Mouse (Mus musculus) heart, embryonic 13.5 days (tissue): ENCODE data around the gene Tstd1. TPM values are rescaled to one million over a fixed set of nuclear protein-coding genes. Genes with fewer than 3 reads are reported as not detected.

Experiments used
- ATAC-seq: fragments of 200-750 bp; cut with Nextera tagmentation; 2 replicates; pipeline ENCODE4 v1.8.0; 2017; ENCODE audit warnings: moderate TSS enrichment; ENCODE audit not compliant: insufficient number of reproducible peaks, low FRiP score, low TSS enrichment; ENCODE audit errors: extremely low read depth
- H3K27ac ChIP-seq: fragments of 300-500 bp; sonication (generic); replicated peaks from 2 replicates; pipeline ENCODE4 v1.5.1; 2015; ENCODE audit warnings: moderate library complexity, mild to moderate bottlenecking, inconsistent platforms
- H3K27me3 ChIP-seq: fragments of 300-500 bp; sonication (generic); replicated peaks from 2 replicates; pipeline ENCODE4 v1.6.1; 2015; ENCODE audit warnings: mild to moderate bottlenecking, inconsistent platforms
- H3K36me3 ChIP-seq: fragments of 300-500 bp; sonication (generic); 2 replicates; pipeline ENCODE4 v1.6.1; 2015; ENCODE audit warnings: mild to moderate bottlenecking, inconsistent platforms
- H3K4me1 ChIP-seq: fragments of 300-500 bp; sonication (generic); 2 replicates; pipeline ENCODE4 v1.6.1; 2015; ENCODE audit warnings: inconsistent platforms
- H3K4me2 ChIP-seq: fragments of 300-500 bp; sonication (generic); 2 replicates; pipeline ENCODE4 v1.6.1; 2015; ENCODE audit warnings: inconsistent platforms, mild to moderate bottlenecking, moderate library complexity
- H3K4me3 ChIP-seq: fragments of 300-500 bp; sonication (generic); 2 replicates; pipeline ENCODE4 v1.5.1; 2015; ENCODE audit warnings: moderate library complexity, mild to moderate bottlenecking, inconsistent platforms
- H3K9ac ChIP-seq: fragments of 300-500 bp; sonication (generic); 2 replicates; pipeline ENCODE4 v1.6.1; 2015; ENCODE audit warnings: inconsistent platforms, mild to moderate bottlenecking, moderate library complexity
- H3K9me3 ChIP-seq: fragments of 300-500 bp; sonication (generic); 2 replicates; pipeline ENCODE4 v1.6.1; 2016; ENCODE audit warnings: inconsistent platforms
- WGBS: fragments of 180-500 bp; shearing (Covaris S2); methylation state at CpG from one replicate; pipeline ENCODE4 v1.1.7; 2015; ENCODE audit warnings: mixed read lengths; 5-methylcytosine and 5-hydroxymethylcytosine counted together
- polyA plus RNA-seq: library from polyadenylated mRNA; unstranded; fragments of >200 nt; fragmentation: Nextera tagmentation; extraction: Ambion mirVana; gene quantifications from 2 replicates; pipeline ENCODE4 v1.2.1, GENCODE M21; 2015

The Tstd1 gene
- polyA plus RNA-seq, 1 experiment from 2014 or later: 3.1 TPM

DNA sequence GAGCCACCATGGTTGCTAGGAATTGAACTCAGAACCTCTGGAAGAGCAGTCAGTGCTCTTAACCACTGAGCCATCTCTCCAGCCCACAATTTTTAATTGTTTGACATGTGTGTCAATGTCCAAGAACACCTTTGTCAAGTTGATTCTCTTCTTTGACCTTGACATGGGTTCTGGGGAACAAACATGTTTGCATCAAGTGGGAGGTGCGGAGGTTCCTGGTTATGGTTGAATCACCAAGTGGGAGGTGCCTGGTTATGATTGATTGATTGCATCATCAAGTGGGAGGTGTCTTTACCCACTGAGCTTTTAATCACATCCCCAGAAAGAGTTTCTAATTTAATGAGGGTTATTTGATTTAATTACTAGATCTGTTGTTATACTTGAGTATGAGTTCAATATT is 38.9 kb downstream of the Tstd1 start:
- ATAC-seq: no peak
- Histone ChIP-seq H3K4me3 (no peak overlapping the region), H3K27ac (no peak overlapping the region), H3K36me3 (peaks cover 24% of the 10 kb centered on the region), H3K9ac (no peak overlapping the region), H3K9me3 (no peaks in the 10 kb centered on the region), H3K27me3 (no peaks in the 10 kb centered on the region), H3K4me1 (peaks cover 14% of the 10 kb centered on the region), H3K4me2 (no peak overlapping the region)
- 86% methylated on average over 1 of the region's 1 CpGs for WGBS

DNA sequence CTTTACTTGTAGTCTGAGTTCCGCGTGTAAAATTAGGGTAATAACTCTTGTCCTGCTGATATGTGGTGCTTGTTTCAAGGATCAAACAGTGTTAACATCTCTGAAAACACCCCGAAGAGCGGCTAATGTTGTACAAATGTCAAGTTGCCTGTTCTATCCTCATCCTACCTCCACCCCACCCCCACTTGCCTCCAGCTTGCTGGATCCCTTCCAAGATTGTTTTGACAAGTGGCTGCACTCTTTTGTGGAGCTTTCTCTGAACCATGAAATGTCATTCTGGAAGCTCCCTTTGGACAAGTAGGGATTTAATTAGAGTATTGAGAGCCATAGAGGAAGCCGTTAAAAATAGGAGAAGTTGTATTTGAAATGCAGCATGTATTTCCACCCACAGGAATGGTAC is 41.1 kb downstream of the Tstd1 start:
- Histone ChIP-seq H3K36me3 (peaks cover 44% of the 10 kb centered on the region), H3K9me3 (no peaks in the 10 kb centered on the region), H3K4me2 (peak overlapping the region; percentile 6; the same call in 1 of the 2 replicates), H3K4me1 (peaks cover 14% of the 10 kb centered on the region), H3K9ac (no peak overlapping the region), H3K27ac (peak overlapping the region; percentile 17; the same call in 1 of the 2 replicates), H3K4me3 (no peak overlapping the region), H3K27me3 (no peaks in the 10 kb centered on the region)
- 46% methylated on average over 5 of the region's 5 CpGs for WGBS
- ATAC-seq: no peak

DNA sequence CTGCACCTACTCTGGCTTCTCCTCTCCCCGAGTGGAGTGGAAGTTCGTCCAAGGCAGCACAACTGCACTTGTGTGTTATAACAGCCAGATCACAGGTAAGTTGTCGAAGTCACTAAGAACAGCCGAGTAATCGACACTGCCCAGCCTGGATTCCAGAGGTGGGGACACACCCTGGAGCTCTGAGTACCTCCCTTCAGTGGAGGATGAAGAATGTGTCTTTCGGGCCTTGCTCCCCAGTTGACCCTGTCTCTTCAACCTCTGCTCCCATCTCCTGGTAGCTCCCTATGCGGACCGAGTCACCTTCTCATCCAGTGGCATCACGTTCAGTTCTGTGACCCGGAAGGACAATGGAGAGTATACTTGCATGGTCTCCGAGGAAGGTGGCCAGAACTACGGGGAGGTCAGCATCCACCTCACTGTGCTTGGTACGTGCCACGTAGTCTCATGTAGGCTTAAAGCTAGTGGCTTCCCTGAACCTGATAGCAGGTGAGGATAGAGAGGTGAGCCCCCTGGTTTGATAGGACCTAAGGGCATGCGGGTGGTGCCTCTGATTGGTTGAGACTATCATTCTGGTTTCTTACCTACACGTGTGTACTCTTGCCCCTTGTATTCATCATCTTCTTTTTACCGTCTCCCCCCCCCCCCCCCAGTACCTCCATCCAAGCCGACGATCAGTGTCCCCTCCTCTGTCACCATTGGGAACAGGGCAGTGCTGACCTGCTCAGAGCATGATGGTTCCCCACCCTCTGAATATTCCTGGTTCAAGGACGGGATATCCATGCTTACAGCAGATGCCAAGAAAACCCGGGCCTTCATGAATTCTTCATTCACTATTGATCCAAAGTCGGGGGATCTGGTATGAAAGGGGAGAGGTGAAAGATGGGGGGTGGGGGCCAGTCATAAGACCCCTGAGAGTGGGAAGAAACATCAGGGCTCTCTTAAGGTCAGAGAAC is 42.2 kb downstream of the Tstd1 start:
- Histone ChIP-seq H3K4me2 (no peak overlapping the region), H3K27ac (no peak overlapping the region), H3K36me3 (peaks cover 52% of the 10 kb centered on the region), H3K4me1 (peaks cover 14% of the 10 kb centered on the region), H3K4me3 (no peak overlapping the region), H3K27me3 (no peaks in the 10 kb centered on the region), H3K9ac (no peak overlapping the region), H3K9me3 (no peaks in the 10 kb centered on the region)
- no peak for ATAC-seq
- WGBS: 88% methylated on average over 22 of the region's 22 CpGs

DNA sequence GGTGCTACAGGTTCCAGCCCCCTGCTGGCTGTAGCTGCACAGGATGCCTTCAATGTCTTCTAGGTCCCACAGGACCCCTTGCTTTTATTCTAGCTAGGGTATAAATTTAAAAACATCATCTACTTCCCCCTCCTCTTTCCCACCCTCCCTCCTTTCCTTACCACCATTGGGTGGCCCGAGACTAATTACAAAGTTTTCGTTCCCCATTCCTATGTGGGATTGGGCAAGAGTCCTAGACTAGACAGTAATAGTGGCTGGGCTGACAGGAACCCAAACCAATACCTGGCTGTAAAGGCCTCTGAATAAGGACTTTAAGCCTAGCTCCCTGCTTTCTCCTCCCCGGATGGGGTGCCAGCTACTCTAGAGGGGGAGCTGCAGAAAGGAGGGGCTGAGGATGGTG is 44.5 kb downstream of the Tstd1 start:
- WGBS: 84% methylated on average over 3 of the region's 3 CpGs
- Histone ChIP-seq H3K27ac (no peak overlapping the region), H3K27me3 (no peaks in the 10 kb centered on the region), H3K4me3 (no peak overlapping the region), H3K9me3 (no peaks in the 10 kb centered on the region), H3K36me3 (peaks cover 52% of the 10 kb centered on the region), H3K9ac (no peak overlapping the region), H3K4me1 (peaks cover 14% of the 10 kb centered on the region), H3K4me2 (no peak overlapping the region)
- no peak for ATAC-seq

DNA sequence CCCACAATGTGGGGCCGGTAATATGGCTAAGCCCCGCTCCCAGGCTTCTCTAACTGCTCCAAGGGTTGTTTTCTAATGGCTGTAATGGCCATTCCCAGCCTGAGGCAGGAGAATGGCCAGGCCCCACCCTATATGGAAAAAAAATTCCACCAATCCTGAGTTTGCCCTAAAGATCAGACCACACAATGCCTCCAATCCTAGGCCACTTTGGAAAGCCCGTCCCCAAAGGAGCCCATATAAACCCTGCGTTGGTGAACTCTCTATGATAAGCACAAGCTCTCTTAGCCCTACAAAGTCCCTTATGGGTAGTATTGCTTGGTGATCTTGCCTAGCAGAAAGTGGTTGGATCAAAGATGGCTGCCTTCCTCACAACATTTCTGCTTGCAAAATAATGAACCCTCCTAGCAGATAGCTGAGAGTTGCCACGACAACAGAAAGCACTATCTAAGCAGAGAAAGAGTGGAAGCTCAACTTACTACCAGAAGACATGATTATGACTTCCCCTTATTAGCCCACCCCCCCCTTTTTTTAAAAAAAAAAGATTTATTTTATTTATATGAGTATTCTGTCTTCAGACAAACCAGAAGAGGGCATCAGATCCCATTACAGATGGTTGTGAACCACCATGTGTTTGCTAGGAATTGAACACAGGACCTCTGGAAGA is 47.2 kb downstream of the Tstd1 start:
- no peak overlapping the region for H3K4me3 ChIP-seq
- H3K4me2 ChIP-seq: no peak overlapping the region
- H3K4me1 ChIP-seq: peaks cover 17% of the 10 kb centered on the region
- 88% methylated on average over 5 of the region's 5 CpGs for WGBS
- H3K27me3 ChIP-seq: no peaks in the 10 kb centered on the region
- H3K36me3 ChIP-seq: peaks cover 45% of the 10 kb centered on the region
- H3K9me3 ChIP-seq: no peaks in the 10 kb centered on the region
- no peak for ATAC-seq
- no peak overlapping the region for H3K9ac ChIP-seq
- no peak overlapping the region for H3K27ac ChIP-seq

DNA sequence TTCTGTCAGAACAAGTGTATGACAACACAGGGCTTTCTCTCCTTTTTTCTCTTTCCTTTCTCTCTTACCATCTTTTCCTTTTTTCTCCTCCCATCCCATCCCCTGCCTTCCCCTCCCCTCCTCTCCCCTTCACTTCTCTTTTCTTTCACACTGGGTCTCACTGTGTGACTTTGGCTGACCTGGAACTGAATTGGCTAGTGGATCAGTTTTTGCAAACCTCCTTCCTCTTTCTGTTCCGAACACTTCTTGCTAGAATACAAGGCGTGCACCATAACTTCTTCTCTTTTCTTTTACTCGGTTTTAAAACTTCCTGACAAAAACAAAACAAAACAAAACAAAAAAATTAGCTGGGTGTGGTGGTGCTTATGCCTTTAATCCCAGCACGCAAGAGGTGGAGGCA is 47.9 kb downstream of the Tstd1 start:
- no peak for ATAC-seq
- H3K36me3 ChIP-seq: peaks cover 39% of the 10 kb centered on the region
- no peak overlapping the region for H3K27ac ChIP-seq
- no peak overlapping the region for H3K4me2 ChIP-seq
- no peaks in the 10 kb centered on the region for H3K9me3 ChIP-seq
- H3K9ac ChIP-seq: no peak overlapping the region
- no peak overlapping the region for H3K4me3 ChIP-seq
- H3K27me3 ChIP-seq: no peaks in the 10 kb centered on the region
- WGBS: 71% methylated on average over 4 of the region's 4 CpGs
- peaks cover 22% of the 10 kb centered on the region for H3K4me1 ChIP-seq

DNA sequence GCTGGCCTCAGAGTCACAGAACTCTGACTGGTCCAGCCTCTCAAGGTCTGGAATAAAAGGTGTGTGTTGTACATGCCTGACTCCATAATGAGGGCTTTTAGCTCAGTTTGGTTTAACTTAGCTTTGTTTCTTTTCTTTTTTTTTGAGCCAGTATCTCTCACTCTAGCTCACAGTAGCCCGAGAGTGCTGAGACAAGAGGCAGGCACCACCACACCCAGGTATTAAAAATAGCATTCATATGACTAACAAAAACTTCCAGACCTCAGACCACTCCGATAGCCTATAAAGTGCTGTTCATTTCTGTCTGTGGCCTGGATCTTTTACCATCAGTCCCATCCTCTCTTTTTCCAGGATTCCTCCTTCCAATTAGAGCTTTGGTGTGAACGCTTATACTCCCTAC is 51.0 kb downstream of the Tstd1 start:
- Histone ChIP-seq H3K9ac (0 out of 2 replicates have a peak overlapping the region, but pooled peaks have one; percentile 19), H3K36me3 (peaks cover 9% of the 10 kb centered on the region), H3K4me3 (no peak overlapping the region), H3K9me3 (no peaks in the 10 kb centered on the region), H3K4me2 (peak overlapping the region; percentile 51), H3K4me1 (peaks cover 22% of the 10 kb centered on the region), H3K27ac (peak overlapping the region; percentile 68), H3K27me3 (no peaks in the 10 kb centered on the region)
- no peak for ATAC-seq
- 54% methylated on average over 3 of the region's 3 CpGs for WGBS

Other genes starting within 250 kb of the Tstd1 start
- gene Pcp4l1, start 222.6 kb upstream of the Tstd1 start, polyA plus RNA-seq: 38.3 and 39.3 TPM in 2 replicates
- 0.25 and 0.36 TPM in 2 replicates for gene Nr1i3, start 204.9 kb upstream of the Tstd1 start, polyA plus RNA-seq
- 44.8 and 52.5 TPM in 2 replicates for gene Tomm40l, start 196.4 kb upstream of the Tstd1 start, polyA plus RNA-seq
- gene Apoa2, start 193.8 kb upstream of the Tstd1 start, polyA plus RNA-seq: 21.9 and 119 TPM in 2 replicates
- gene Fcer1g, start 184.5 kb upstream of the Tstd1 start, polyA plus RNA-seq: 29.5 and 33.1 TPM in 2 replicates
- gene Adamts4, start 168.5 kb upstream of the Tstd1 start, polyA plus RNA-seq: 3.5 and 3.6 TPM in 2 replicates
- 424 and 495 TPM in 2 replicates for gene Ndufs2, start 167.5 kb upstream of the Tstd1 start, polyA plus RNA-seq
- gene B4galt3, start 148.5 kb upstream of the Tstd1 start, polyA plus RNA-seq: 54.6 and 55.1 TPM in 2 replicates
- gene Ppox, start 137.7 kb upstream of the Tstd1 start, polyA plus RNA-seq: 36.1 and 42.1 TPM in 2 replicates
- gene Usp21, start 130.9 kb upstream of the Tstd1 start, polyA plus RNA-seq: 48.4 and 52.2 TPM in 2 replicates
- 77.2 and 89.6 TPM in 2 replicates for gene Ufc1, start 123.8 kb upstream of the Tstd1 start, polyA plus RNA-seq
- 34.6 and 37.6 TPM in 2 replicates for gene Dedd, start 89.7 kb upstream of the Tstd1 start, polyA plus RNA-seq
- gene Nit1, start 73.2 kb upstream of the Tstd1 start, polyA plus RNA-seq: 34.8 and 36.9 TPM in 2 replicates
- 85.4 and 97.8 TPM in 2 replicates for gene Pfdn2, start 73.2 kb upstream of the Tstd1 start, polyA plus RNA-seq
- 0.65 and 0.76 TPM in 2 replicates for gene Klhdc9, start 58.1 kb upstream of the Tstd1 start, polyA plus RNA-seq
- 0.23 and 0.27 TPM in 2 replicates for gene Nectin4, start 48.8 kb upstream of the Tstd1 start, polyA plus RNA-seq
- gene Arhgap30, start 29.9 kb upstream of the Tstd1 start, polyA plus RNA-seq: 0.78 and 0.92 TPM in 2 replicates
- 52.1 and 53.3 TPM in 2 replicates for gene Usf1, start 7.6 kb upstream of the Tstd1 start, polyA plus RNA-seq
- 61.8 and 66.1 TPM in 2 replicates for gene F11r, start 18.7 kb downstream of the Tstd1 start, polyA plus RNA-seq
- gene Alyref2, start 84.6 kb downstream of the Tstd1 start, polyA plus RNA-seq: 12.8 and 15.6 TPM in 2 replicates
- not detected in 2 replicates for gene Itln1, start 116.4 kb downstream of the Tstd1 start, polyA plus RNA-seq
- gene Cd244a, start 140.3 kb downstream of the Tstd1 start, polyA plus RNA-seq: 0.11 TPM in 1 of 2 replicates, not detected in the other
- 0.11 and 0.13 TPM in 2 replicates for gene Ly9, start 188.5 kb downstream of the Tstd1 start, polyA plus RNA-seq
- gene Slamf7, start 234.2 kb downstream of the Tstd1 start, polyA plus RNA-seq: not detected in 2 replicates